Mouse (Mus musculus) MEL (cell line): Measurements from ENCODE around the gene Ppp1r9b. TPM values are rescaled to one million over a fixed set of nuclear protein-coding genes. Genes with fewer than 3 reads are reported as not detected.

Source experiments
- DNase-seq: peaks from one replicate; pipeline ENCODE4 v3.0.0; 2011; ENCODE audit warnings: low read depth, low spot score
- H3K27ac ChIP-seq: 2 replicates; pipeline ENCODE4 v1.5.1; 2012; ENCODE audit warnings: low read depth, mild to moderate bottlenecking, control low read depth, low read length, moderate library complexity; ENCODE audit not compliant: control insufficient read depth
- H3K27me3 ChIP-seq, 2 experiments: fragments of 150-350 bp in 1 of 2; sonication (generic) in 1 of 2; 2 replicates each; pipeline ENCODE4 v1.6.1; 2012; ENCODE audit warnings: low read length in 2 of 2, mild to moderate bottlenecking in 2 of 2, improper control_type of control experiment in 1 of 2, moderate library complexity in 1 of 2; ENCODE audit not compliant: insufficient read depth in 2 of 2, control insufficient read depth in 1 of 2
- H3K36me3 ChIP-seq, 2 experiments: 2 replicates each; pipeline ENCODE4 v1.6.1; 2012 to 2014; ENCODE audit warnings: low read length in 2 of 2, improper control_type of control experiment in 1 of 2, inconsistent platforms in 1 of 2, mild to moderate bottlenecking in 1 of 2; ENCODE audit not compliant: insufficient read depth in 2 of 2, control insufficient read depth in 1 of 2
- H3K4me1 ChIP-seq, 2 experiments: fragments of 150-350 bp in 1 of 2; sonication (generic) in 1 of 2; 2 replicates each; pipeline ENCODE4 v1.6.1; 2012; ENCODE audit warnings: low read length in 2 of 2, improper control_type of control experiment in 1 of 2, mild to moderate bottlenecking in 1 of 2; ENCODE audit not compliant: insufficient read depth in 2 of 2, control insufficient read depth in 1 of 2
- H3K4me3 ChIP-seq, 2 experiments: fragments of 150-350 bp in 1 of 2; sonication (generic) in 1 of 2; 2 replicates each; pipeline ENCODE4 v1.5.1; 2012; ENCODE audit warnings: low read depth in 2 of 2, low read length in 2 of 2, mild to moderate bottlenecking in 2 of 2, moderate library complexity in 2 of 2, control low read depth in 1 of 2, improper control_type of control experiment in 1 of 2; ENCODE audit not compliant: control insufficient read depth in 1 of 2, insufficient read depth in 1 of 2
- H3K79me2 ChIP-seq: 2 replicates; pipeline ENCODE4 v1.6.1; 2012; ENCODE audit warnings: mild to moderate bottlenecking, low read length, moderate library complexity; ENCODE audit not compliant: control insufficient read depth, poor library complexity, insufficient read depth
- H3K9ac ChIP-seq: 2 replicates; pipeline ENCODE4 v1.6.1; 2012; ENCODE audit warnings: low read depth, mild to moderate bottlenecking, control low read depth, low read length, moderate library complexity; ENCODE audit not compliant: control insufficient read depth, poor library complexity, severe bottlenecking
- H3K9me3 ChIP-seq: fragments of 150-350 bp; sonication (generic); replicated peaks from 2 replicates; pipeline ENCODE4 v1.6.1; 2012; ENCODE audit warnings: mild to moderate bottlenecking, low read length, improper control_type of control experiment, moderate library complexity; ENCODE audit not compliant: insufficient read depth
- CHD1 ChIP-seq: IDR thresholded peaks from 2 replicates; pipeline ENCODE4 v1.6.1; 2012; ENCODE audit warnings: low read depth, mild to moderate bottlenecking, inconsistent platforms, low read length, improper control_type of control experiment
- CHD2 ChIP-seq: IDR thresholded peaks from 2 replicates; pipeline ENCODE4 v1.6.1; 2011; ENCODE audit warnings: low read length, improper control_type of control experiment
- CTCF ChIP-seq, 3 experiments: IDR thresholded peaks in 2 of 3; conservative IDR thresholded peaks in 1 of 3; 2 replicates each; pipeline ENCODE4 v1.5.1; 2011 to 2012; ENCODE audit warnings: low read length in 3 of 3, low read depth in 2 of 3, mild to moderate bottlenecking in 2 of 3, improper control_type of control experiment in 1 of 3, inconsistent platforms in 1 of 3, mixed read lengths in 1 of 3, moderate library complexity in 1 of 3; ENCODE audit not compliant: control insufficient read depth in 1 of 3, insufficient read depth in 1 of 3, poor library complexity in 1 of 3, severe bottlenecking in 1 of 3
- E2F4 ChIP-seq: IDR thresholded peaks from 2 replicates; pipeline ENCODE4 v1.6.1; 2011; ENCODE audit warnings: low read depth, low read length, improper control_type of control experiment, borderline replicate concordance
- ELF1 ChIP-seq: IDR thresholded peaks from 2 replicates; pipeline ENCODE4 v1.6.1; 2014; ENCODE audit warnings: low read depth, mild to moderate bottlenecking, inconsistent platforms, low read length, improper control_type of control experiment, moderate library complexity
- EP300 ChIP-seq, 2 experiments: IDR thresholded peaks; 2 replicates each; pipeline ENCODE4 v1.6.1; 2011; ENCODE audit warnings: improper control_type of control experiment in 2 of 2, low read length in 2 of 2, low read depth in 1 of 2, mild to moderate bottlenecking in 1 of 2
- ETS1 ChIP-seq: IDR thresholded peaks from 2 replicates; pipeline ENCODE4 v1.6.1; 2012; ENCODE audit warnings: low read depth, mild to moderate bottlenecking, inconsistent platforms, low read length, improper control_type of control experiment, moderate library complexity
- GABPA ChIP-seq: IDR thresholded peaks from 2 replicates; pipeline ENCODE4 v1.6.1; 2012; ENCODE audit warnings: low read depth, mild to moderate bottlenecking, inconsistent platforms, low read length, improper control_type of control experiment, moderate library complexity
- GATA1 ChIP-seq: IDR thresholded peaks from 2 replicates; pipeline ENCODE4 v1.6.1; 2011; ENCODE audit warnings: low read depth, low read length, improper control_type of control experiment
- HCFC1 ChIP-seq: IDR thresholded peaks from 2 replicates; pipeline ENCODE4 v1.6.1; 2012; ENCODE audit warnings: low read depth, mild to moderate bottlenecking, inconsistent platforms, low read length, improper control_type of control experiment, moderate library complexity
- JUND ChIP-seq: IDR thresholded peaks from 2 replicates; pipeline ENCODE4 v1.6.1; 2011; ENCODE audit warnings: low read depth, mild to moderate bottlenecking, improper control_type of control experiment, low read length
- KAT2A ChIP-seq: conservative IDR thresholded peaks from 2 replicates; pipeline ENCODE4 v1.6.1; 2012; ENCODE audit warnings: low read depth, low read length, improper control_type of control experiment, inconsistent platforms
- MAFK ChIP-seq: IDR thresholded peaks from 2 replicates; pipeline ENCODE4 v1.6.1; 2011; ENCODE audit warnings: low read depth, mild to moderate bottlenecking, low read length, improper control_type of control experiment, borderline replicate concordance
- MAX ChIP-seq: IDR thresholded peaks from 2 replicates; pipeline ENCODE4 v1.6.1; 2011; ENCODE audit warnings: low read length, improper control_type of control experiment
- MAZ ChIP-seq: IDR thresholded peaks from 2 replicates; pipeline ENCODE4 v1.6.1; 2012; ENCODE audit warnings: low read depth, mild to moderate bottlenecking, inconsistent platforms, low read length, improper control_type of control experiment
- MEF2A ChIP-seq: IDR thresholded peaks from 2 replicates; pipeline ENCODE4 v1.6.1; 2014; ENCODE audit warnings: low read depth, mild to moderate bottlenecking, inconsistent platforms, low read length, improper control_type of control experiment; ENCODE audit not compliant: poor library complexity, insufficient replicate concordance, severe bottlenecking; ENCODE audit errors: extremely low read depth
- MXI1 ChIP-seq: IDR thresholded peaks from 2 replicates; pipeline ENCODE4 v1.6.1; 2011; ENCODE audit warnings: mild to moderate bottlenecking, low read depth, low read length, improper control_type of control experiment
- MYB ChIP-seq: IDR thresholded peaks from 2 replicates; pipeline ENCODE4 v1.6.1; 2011; ENCODE audit warnings: mild to moderate bottlenecking, low read depth, low read length, improper control_type of control experiment
- MYC ChIP-seq: IDR thresholded peaks from 2 replicates; pipeline ENCODE4 v1.6.1; 2011; ENCODE audit warnings: low read depth, mild to moderate bottlenecking, low read length, improper control_type of control experiment, moderate library complexity
- NELFE ChIP-seq: IDR thresholded peaks from 2 replicates; pipeline ENCODE4 v1.6.1; 2011; ENCODE audit warnings: low read depth, low read length, improper control_type of control experiment
- NRF1 ChIP-seq: IDR thresholded peaks from 2 replicates; pipeline ENCODE4 v1.6.1; 2014; ENCODE audit warnings: low read depth, mild to moderate bottlenecking, inconsistent platforms, low read length, improper control_type of control experiment, moderate library complexity; ENCODE audit not compliant: poor library complexity, insufficient read depth, severe bottlenecking
- POLR2A ChIP-seq, 2 experiments: IDR thresholded peaks; 2 replicates each; pipeline ENCODE4 v1.6.1; 2011 to 2012; ENCODE audit warnings: low read length in 2 of 2, mild to moderate bottlenecking in 2 of 2, control low read depth in 1 of 2, improper control_type of control experiment in 1 of 2, low read depth in 1 of 2, moderate library complexity in 1 of 2; ENCODE audit not compliant: control insufficient read depth in 1 of 2, insufficient read depth in 1 of 2, poor library complexity in 1 of 2
- POLR2AphosphoS2 ChIP-seq: IDR thresholded peaks from 2 replicates; pipeline ENCODE4 v1.6.1; 2011; ENCODE audit warnings: low read length, improper control_type of control experiment
- POLR2AphosphoS5 ChIP-seq: IDR thresholded peaks from 2 replicates; pipeline ENCODE4 v1.6.1; 2012; ENCODE audit warnings: low read depth, borderline replicate concordance, mild to moderate bottlenecking, inconsistent platforms, low read length, moderate library complexity, mixed read lengths
- RAD21 ChIP-seq: IDR thresholded peaks from 2 replicates; pipeline ENCODE4 v1.6.1; 2011; ENCODE audit warnings: mild to moderate bottlenecking, low read depth, low read length, improper control_type of control experiment
- RCOR1 ChIP-seq: IDR thresholded peaks from 2 replicates; pipeline ENCODE4 v1.6.1; 2012; ENCODE audit warnings: low read depth, mild to moderate bottlenecking, inconsistent platforms, low read length, improper control_type of control experiment
- SIN3A ChIP-seq: IDR thresholded peaks from 2 replicates; pipeline ENCODE4 v1.6.1; 2012; ENCODE audit warnings: low read length, improper control_type of control experiment, inconsistent platforms
- SMC3 ChIP-seq: IDR thresholded peaks from 2 replicates; pipeline ENCODE4 v1.6.1; 2011; ENCODE audit warnings: low read depth, low read length, improper control_type of control experiment
- TAL1 ChIP-seq: IDR thresholded peaks from 2 replicates; pipeline ENCODE4 v1.6.1; 2012; ENCODE audit warnings: mild to moderate bottlenecking, inconsistent platforms, low read length, moderate library complexity, mixed read lengths
- TBP ChIP-seq: IDR thresholded peaks from 2 replicates; pipeline ENCODE4 v1.8.0; 2011; ENCODE audit warnings: low read depth, low read length, improper control_type of control experiment
- TCF12 ChIP-seq: IDR thresholded peaks from 2 replicates; pipeline ENCODE4 v1.6.1; 2014; ENCODE audit warnings: low read depth, mild to moderate bottlenecking, inconsistent platforms, low read length, improper control_type of control experiment, moderate library complexity
- UBTF ChIP-seq: IDR thresholded peaks from 2 replicates; pipeline ENCODE4 v1.6.1; 2012; ENCODE audit warnings: low read depth, mild to moderate bottlenecking, inconsistent platforms, low read length, improper control_type of control experiment, moderate library complexity, borderline replicate concordance; ENCODE audit not compliant: insufficient read depth
- USF2 ChIP-seq, 2 experiments: IDR thresholded peaks; 2 replicates each; pipeline ENCODE4 v1.6.1; 2011 to 2012; ENCODE audit warnings: improper control_type of control experiment in 2 of 2, low read length in 2 of 2, borderline replicate concordance in 1 of 2, inconsistent platforms in 1 of 2, low read depth in 1 of 2, mild to moderate bottlenecking in 1 of 2; ENCODE audit not compliant: insufficient read depth in 1 of 2
- ZC3H11A ChIP-seq: IDR thresholded peaks from 2 replicates; pipeline ENCODE4 v1.6.1; 2012; ENCODE audit warnings: low read depth, mild to moderate bottlenecking, inconsistent platforms, low read length, improper control_type of control experiment
- ZKSCAN1 ChIP-seq: IDR thresholded peaks from 2 replicates; pipeline ENCODE4 v1.6.1; 2012; ENCODE audit warnings: low read depth, mild to moderate bottlenecking, inconsistent platforms, low read length, improper control_type of control experiment, moderate library complexity
- ZMIZ1 ChIP-seq: IDR thresholded peaks from 2 replicates; pipeline ENCODE4 v1.6.1; 2012; ENCODE audit warnings: low read depth, mild to moderate bottlenecking, inconsistent platforms, low read length, improper control_type of control experiment, moderate library complexity
- ZNF384 ChIP-seq: IDR thresholded peaks from 2 replicates; pipeline ENCODE4 v1.6.1; 2012; ENCODE audit warnings: low read depth, mild to moderate bottlenecking, inconsistent platforms, low read length, improper control_type of control experiment
- polyA plus RNA-seq, 2 experiments: library from polyadenylated mRNA; stranded (reverse) in 1 of 2; unstranded in 1 of 2; fragments of >175 nt in 1 of 2; fragments of >200 nt in 1 of 2; gene quantifications; 2 replicates each; pipeline versions ENCODE4 v1.2.1 to v1.2.4; 2012; ENCODE audit warnings: low replicate concordance in 2 of 2, low read depth in 1 of 2; ENCODE audit not compliant: insufficient read length in 2 of 2, insufficient read depth in 1 of 2, missing spikeins in 1 of 2
- total RNA-seq: library from RNA; depleted of rRNA; stranded (reverse); fragments of 300-350 nt; gene quantifications from 2 replicates; pipeline ENCODE4 v1.2.3, GENCODE M21; 2012

Ppp1r9b gene
- total and polyA plus RNA-seq, 3 experiments: 47.0 to 169 (median 150) TPM

GRCm38 (mm10) chr11:94989562-94990017 lies 1.2 kb upstream of the Ppp1r9b start:
- Histone ChIP-seq H3K36me3 (peaks cover 0 to 22% of the 10 kb centered on the region in 2 experiments; a peak in 2 of 4 replicates), H3K4me1 (peaks cover 13 to 37% of the 10 kb centered on the region in 2 experiments), H3K9ac (peak overlapping the region; percentile 97), H3K79me2 (peaks cover 48% of the 10 kb centered on the region), H3K27me3 (no peaks in the 10 kb centered on the region), H3K27ac (peak overlapping the region; percentile 86), H3K4me3 (peak overlapping the region; percentile 79 to 87), H3K9me3 (no peaks in the 10 kb centered on the region)
- DNase-seq: peak; percentile 96
- peak; percentile 100 for TF ChIP-seq SIN3A
- TF ChIP-seq USF2 (IDR thresholded peaks at IDR 0.05; ENCODE audit: borderline replicate concordance in 1 of 2, insufficient read depth in 1 of 2, low read depth in 1 of 2, low read length in 2 of 2): no peak
- TF ChIP-seq NELFE: peak; percentile 72
- TF ChIP-seq ZMIZ1: peak; percentile 57; the same call in 1 of the 2 replicates
- TF ChIP-seq POLR2AphosphoS2: no peak; the same call in 1 of the 2 replicates
- TF ChIP-seq CHD2: 0 out of 2 replicates have a peak, but pooled peaks have one; percentile 39
- peak; percentile 100 for TF ChIP-seq MAZ
- peak in 1 of 2 experiments; percentile 81; a peak in 3 of 4 replicates for TF ChIP-seq EP300 (IDR thresholded peaks at IDR 0.05; ENCODE audit: low read depth in 1 of 2, low read length in 2 of 2)
- peak; percentile 59; the same call in 1 of the 2 replicates for TF ChIP-seq RCOR1
- no peak for TF ChIP-seq E2F4
- no peak; the same call in 1 of the 2 replicates for TF ChIP-seq TAL1
- TF ChIP-seq MYB: 0 out of 2 replicates have a peak, but pooled peaks have one; percentile 22
- peak; percentile 53; the same call in 1 of the 2 replicates for TF ChIP-seq KAT2A
- TF ChIP-seq CHD1: peak; percentile 23; the same call in 1 of the 2 replicates
- TF ChIP-seq RAD21: no peak
- TF ChIP-seq NRF1: no peak
- no peak for TF ChIP-seq JUND
- peak; percentile 94 for TF ChIP-seq ELF1
- TF ChIP-seq MAX: peak; percentile 67
- peak; percentile 62 for TF ChIP-seq MXI1
- peak; percentile 87 for TF ChIP-seq HCFC1
- no peak for TF ChIP-seq POLR2AphosphoS5
- peak; percentile 84 for TF ChIP-seq TCF12
- no peak for TF ChIP-seq MEF2A
- no peak for TF ChIP-seq UBTF
- TF ChIP-seq GABPA: no peak
- TF ChIP-seq MAFK: no peak
- TF ChIP-seq ZKSCAN1: no peak
- no peak for TF ChIP-seq ZNF384
- no peak for TF ChIP-seq SMC3
- TF ChIP-seq POLR2A (IDR thresholded peaks at IDR 0.05; ENCODE audit: control insufficient read depth in 1 of 2, insufficient read depth in 1 of 2, low read depth in 1 of 2, low read length in 2 of 2, poor library complexity in 1 of 2): peak in 1 of 2 experiments; percentile 76; a peak in 2 of 4 replicates
- TF ChIP-seq TBP: peak; percentile 92
- TF ChIP-seq GATA1: peak; percentile 39; the same call in 1 of the 2 replicates
- TF ChIP-seq MYC: peak; percentile 54; the same call in 1 of the 2 replicates
- no peak for TF ChIP-seq ZC3H11A
- no peak for TF ChIP-seq CTCF (IDR thresholded peaks at IDR 0.05 in 2 of 3, conservative IDR thresholded peaks at IDR 0.05 in 1 of 3; ENCODE audit: control insufficient read depth in 1 of 3, insufficient read depth in 1 of 3, low read depth in 2 of 3, low read length in 3 of 3, poor library complexity in 1 of 3, severe bottlenecking in 1 of 3)
- TF ChIP-seq ETS1: peak; percentile 98
